Mouse (Mus musculus): ENCODE results near the gene Vsig8. TPM values are rescaled to one million over a fixed set of nuclear protein-coding genes. Genes with fewer than 3 reads are reported as not detected.

The Vsig8 gene
- under 1 TPM; 0.25 to 0.67 TPM for total RNA-seq (2021)

- no peak for DNase-seq
Measured at GRCm38 (mm10) chr1:172555638-172556037, at the start of gene Vsig8. Gene Vsig8, plus strand, starts transcription at chr1:172555938.

GRCm38 (mm10) chr1:172507001-172507400 lies 48.7 kb upstream of the Vsig8 start:
- no peak for DNase-seq

GRCm38 (mm10) chr1:172507701-172508100 lies 48.0 kb upstream of the Vsig8 start:
- DNase-seq: no peak

DNA sequence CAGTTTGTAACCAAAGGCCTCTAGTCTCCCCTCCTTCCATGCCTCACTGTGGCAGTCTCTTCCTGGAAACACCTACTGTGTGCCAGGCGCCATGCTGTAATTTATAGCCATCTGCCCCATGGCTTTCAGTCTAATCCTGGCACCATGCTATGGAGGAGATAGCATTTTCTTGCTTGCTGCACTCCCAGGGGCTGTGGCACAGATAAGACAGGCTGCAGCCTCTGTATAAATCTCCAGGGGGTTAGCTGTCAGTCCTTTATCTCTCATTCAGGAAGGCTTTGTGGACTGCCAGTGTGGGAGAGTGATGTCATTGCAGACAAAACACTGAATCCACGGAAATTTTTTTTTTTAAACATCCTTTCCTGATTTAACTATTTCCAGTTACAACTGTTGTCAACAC lies 47.6 kb upstream of the Vsig8 start:
- DNase-seq: no peak

DNA sequence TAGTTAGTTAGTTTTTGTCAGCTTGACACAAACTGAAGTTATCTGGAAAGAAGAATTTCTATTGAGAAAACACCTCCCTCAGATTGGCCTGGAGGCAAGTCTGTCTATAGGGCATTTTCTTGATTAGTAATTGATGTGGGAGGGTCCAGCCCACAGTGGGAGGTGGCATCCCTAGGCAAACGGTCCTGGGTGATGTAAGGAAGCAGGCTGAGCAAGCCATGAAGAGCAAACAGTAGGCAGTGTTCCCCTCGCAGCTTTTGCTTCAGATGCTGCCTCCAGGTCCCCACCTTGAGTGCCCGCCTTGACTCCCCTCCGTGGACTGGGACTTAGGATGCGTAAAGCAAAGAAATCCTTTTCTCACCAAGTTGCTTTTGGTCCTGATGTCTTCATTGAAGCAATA lies 46.5 kb upstream of the Vsig8 start:
- no peak for DNase-seq

GRCm38 (mm10) chr1:172509983-172510382 lies 45.8 kb upstream of the Vsig8 start:
- DNase-seq: no peak

- DNase-seq: no peak
Measured at GRCm38 (mm10) chr1:172510421-172510972, 45.2 kb upstream of the Vsig8 start.

GRCm38 (mm10) chr1:172512962-172513361 lies 42.8 kb upstream of the Vsig8 start:
- no peak for DNase-seq

- DNase-seq: peak in 1 of 2 experiments; percentile 32
Measured at GRCm38 (mm10) chr1:172513525-172514212, 42.1 kb upstream of the Vsig8 start.

GRCm38 (mm10) chr1:172514213-172514529 lies 41.6 kb upstream of the Vsig8 start:
- no peak for DNase-seq

- no peak for DNase-seq
Measured at GRCm38 (mm10) chr1:172514551-172515268, 41.0 kb upstream of the Vsig8 start.

DNA sequence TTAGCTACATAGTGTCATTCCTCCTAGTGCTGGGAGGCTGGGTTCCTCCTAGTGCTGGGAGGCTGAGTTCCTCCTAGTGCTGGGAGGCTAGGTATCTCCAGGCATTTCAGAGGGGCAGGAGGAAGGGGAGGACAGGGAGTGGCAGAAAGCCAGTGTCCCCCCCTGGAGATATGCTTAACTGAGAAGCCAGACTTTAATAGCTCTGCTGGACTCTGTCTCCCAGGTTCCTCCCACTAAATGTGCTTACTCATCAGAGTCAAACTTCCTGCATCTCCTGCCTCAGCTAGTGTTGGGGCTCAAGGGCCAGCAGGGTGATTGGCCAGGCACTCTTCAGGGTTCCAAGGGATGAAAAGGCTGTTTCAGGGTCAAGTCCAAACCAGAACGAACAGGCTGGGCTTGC lies 40.3 kb upstream of the Vsig8 start:
- DNase-seq: no peak

DNA sequence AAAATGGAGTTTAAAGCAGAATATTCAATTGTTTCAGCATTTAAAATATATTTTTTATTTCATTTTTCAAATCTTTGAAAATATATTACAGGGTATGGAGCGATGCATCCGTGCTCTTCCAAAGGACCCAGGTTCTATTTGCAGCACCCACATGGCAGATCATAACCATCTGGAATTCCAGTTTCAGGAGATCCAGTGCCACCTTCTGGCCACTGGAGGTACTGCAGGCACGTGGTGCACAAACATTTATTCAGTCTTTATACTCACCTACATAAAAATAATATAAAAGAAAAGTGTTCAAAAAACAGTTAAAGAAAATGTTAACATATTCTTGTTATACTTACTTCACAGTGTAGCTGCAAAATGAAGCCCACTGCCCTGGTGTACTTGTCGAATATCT lies 37.7 kb upstream of the Vsig8 start:
- no peak for DNase-seq

- no peak for DNase-seq
Measured at GRCm38 (mm10) chr1:172519644-172520043, 36.1 kb upstream of the Vsig8 start.

- peak; percentile 72 for DNase-seq
Measured at GRCm38 (mm10) chr1:172520576-172521440, 34.9 kb upstream of the Vsig8 start, which contains the start of gene Cfap45. Gene Cfap45, plus strand, starts transcription at chr1:172520801.

DNA sequence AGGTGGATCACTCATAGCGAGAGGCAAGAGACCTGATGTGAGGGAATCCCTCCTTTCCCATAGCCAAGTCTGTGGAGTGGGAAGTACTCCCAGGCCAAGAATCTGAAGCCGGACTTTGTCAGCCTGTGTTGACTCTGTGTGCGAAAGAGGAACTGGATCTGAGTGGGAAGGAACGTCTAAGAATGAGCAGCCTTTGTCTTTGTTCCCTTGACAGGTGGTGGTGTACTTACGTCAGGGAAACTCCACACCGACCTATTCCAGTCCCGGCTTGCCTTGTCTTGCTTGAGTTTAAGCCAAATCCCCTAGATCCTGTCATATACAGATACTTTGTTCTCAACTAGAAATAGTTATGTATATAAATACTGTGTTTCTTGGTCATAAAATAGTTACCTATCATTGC lies 33.2 kb upstream of the Vsig8 start:
- DNase-seq: no peak

DNA sequence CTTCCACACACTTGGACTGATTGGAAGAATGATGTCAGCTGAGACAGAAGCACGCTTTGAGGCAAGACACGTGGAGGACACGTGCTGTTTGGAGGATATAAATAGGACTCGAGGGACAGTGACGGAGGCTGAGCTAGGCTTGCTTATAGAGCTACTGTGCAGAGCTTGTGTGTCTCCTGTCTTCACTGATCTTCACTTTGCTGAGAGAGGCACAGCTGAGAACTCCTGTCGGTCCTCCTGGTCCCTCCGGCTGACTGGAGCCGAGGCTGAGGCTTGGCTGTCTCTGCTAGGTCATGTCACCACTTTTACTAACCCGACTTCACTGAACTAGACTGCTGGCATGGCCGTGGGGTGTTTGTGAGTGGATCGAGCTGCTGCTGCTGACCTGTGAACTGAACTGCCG lies 32.0 kb upstream of the Vsig8 start:
- no peak for DNase-seq

- no peak for DNase-seq
Measured at GRCm38 (mm10) chr1:172525027-172525764, 30.5 kb upstream of the Vsig8 start.

GRCm38 (mm10) chr1:172525971-172526370 lies 29.8 kb upstream of the Vsig8 start:
- DNase-seq: no peak

- DNase-seq: no peak
Measured at GRCm38 (mm10) chr1:172526380-172527081, 29.2 kb upstream of the Vsig8 start.

- no peak for DNase-seq
Measured at GRCm38 (mm10) chr1:172527431-172527830, 28.3 kb upstream of the Vsig8 start.

DNA sequence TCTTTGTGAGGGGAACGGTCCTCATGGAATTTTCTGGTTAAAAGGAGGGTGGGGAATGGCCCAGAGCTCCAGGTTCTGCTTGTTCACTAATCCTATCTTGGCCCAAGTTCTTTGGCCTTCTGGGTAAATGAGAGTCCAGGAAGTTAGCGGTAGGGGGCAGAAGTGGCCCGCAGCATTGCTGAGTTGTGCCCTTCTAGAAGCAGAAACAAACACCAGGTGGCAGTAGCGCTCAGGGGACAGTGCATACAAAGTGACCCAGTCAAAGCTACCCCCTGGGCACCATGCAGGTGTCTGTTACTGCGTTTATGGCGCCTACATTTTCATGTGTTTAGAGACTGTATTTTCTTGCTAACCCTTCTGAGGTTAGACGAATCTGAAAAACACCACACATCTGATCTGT lies 27.0 kb upstream of the Vsig8 start:
- peak; percentile 77 to 82 for DNase-seq
